Mouse (Mus musculus) liver, embryonic 13.5 days (tissue): ENCODE results near the gene Ubox5. TPM values are rescaled to one million over a fixed set of nuclear protein-coding genes. Genes with fewer than 3 reads are reported as not detected.

ENCODE experiments used
- ATAC-seq: fragments of 200-750 bp; cut with Nextera tagmentation; 2 replicates; pipeline ENCODE4 v1.8.0; 2017; ENCODE audit warnings: low read depth, mild to moderate bottlenecking, moderate number of reproducible peaks, moderate library complexity
- DNase-seq: peaks from one replicate; pipeline ENCODE4 v3.0.0; 2022
- H3K27ac ChIP-seq: fragments of 300-500 bp; sonication (generic); 2 replicates; pipeline ENCODE4 v1.5.1; 2015; ENCODE audit warnings: moderate library complexity, mild to moderate bottlenecking, inconsistent platforms
- H3K27me3 ChIP-seq: fragments of 300-500 bp; sonication (generic); 2 replicates; pipeline ENCODE4 v1.6.1; 2015; ENCODE audit warnings: mild to moderate bottlenecking, inconsistent platforms
- H3K36me3 ChIP-seq: fragments of 300-500 bp; sonication (generic); 2 replicates; pipeline ENCODE4 v1.6.1; 2015; ENCODE audit warnings: mild to moderate bottlenecking, inconsistent platforms
- H3K4me1 ChIP-seq: fragments of 300-500 bp; sonication (generic); replicated peaks from 2 replicates; pipeline ENCODE4 v1.6.1; 2015; ENCODE audit warnings: inconsistent platforms
- H3K4me2 ChIP-seq: fragments of 300-500 bp; sonication (generic); 2 replicates; pipeline ENCODE4 v1.6.1; 2015; ENCODE audit warnings: inconsistent platforms, mild to moderate bottlenecking, moderate library complexity
- H3K4me3 ChIP-seq: fragments of 300-500 bp; sonication (generic); replicated peaks from 2 replicates; pipeline ENCODE4 v1.5.1; 2015; ENCODE audit warnings: mild to moderate bottlenecking, inconsistent platforms
- H3K9ac ChIP-seq: fragments of 300-500 bp; sonication (generic); 2 replicates; pipeline ENCODE4 v1.6.1; 2015; ENCODE audit warnings: mild to moderate bottlenecking, inconsistent platforms
- H3K9me3 ChIP-seq: fragments of 300-500 bp; sonication (generic); replicated peaks from 2 replicates; pipeline ENCODE4 v1.6.1; 2016; ENCODE audit warnings: inconsistent platforms
- WGBS: fragments of 180-500 bp; shearing (Covaris S2); methylation state at CpG from one replicate; pipeline ENCODE4 v1.1.7; 2015; ENCODE audit not compliant: insufficient replicate concordance; 5-methylcytosine and 5-hydroxymethylcytosine counted together
- polyA plus RNA-seq: library from polyadenylated mRNA; unstranded; fragments of >200 nt; fragmentation: Nextera tagmentation; extraction: Ambion mirVana; gene quantifications from 2 replicates; pipeline ENCODE4 v1.2.1, GENCODE M21; 2015

The Ubox5 gene
- polyA plus RNA-seq, 1 experiment from 2014 or later, result 6.2 TPM

GRCm38 (mm10) chr2:130591016-130591415, 38.8 kb downstream of the Ubox5 start:
- WGBS, result 73% methylated on average over 2 of the region's 2 CpGs

GRCm38 (mm10) chr2:130589761-130590160, 40.1 kb downstream of the Ubox5 start:
- WGBS, result 77% methylated on average over 2 of the region's 2 CpGs

More at GRCm38 (mm10) chr2:130591016-130591415, 38.8 kb downstream of the Ubox5 start:
- no peak overlapping the region for H3K4me3 ChIP-seq
- H3K9me3 ChIP-seq, result no peaks in the 10 kb centered on the region
- ATAC-seq, result no peak
- no peak overlapping the region for H3K9ac ChIP-seq
- no peak overlapping the region for H3K4me2 ChIP-seq
- H3K27ac ChIP-seq, result no peak overlapping the region
- no peak for DNase-seq
- H3K4me1 ChIP-seq, result peaks cover 6% of the 10 kb centered on the region; the same call in 1 of the 2 replicates
- H3K27me3 ChIP-seq, result no peaks in the 10 kb centered on the region
- peaks cover 28% of the 10 kb centered on the region for H3K36me3 ChIP-seq

GRCm38 (mm10) chr2:130589157-130589556, 40.7 kb downstream of the Ubox5 start:
- ATAC-seq (no peak), DNase-seq (no peak)
- Histone ChIP-seq H3K27ac (no peak overlapping the region), H3K27me3 (peaks cover 6% of the 10 kb centered on the region; the same call in 1 of the 2 replicates), H3K9me3 (no peaks in the 10 kb centered on the region), H3K9ac (no peak overlapping the region), H3K4me2 (no peak overlapping the region), H3K4me3 (no peak overlapping the region), H3K4me1 (no peaks in the 10 kb centered on the region), H3K36me3 (peaks cover 19% of the 10 kb centered on the region)
- WGBS, result 63% methylated on average over 4 of the region's 4 CpGs

More at GRCm38 (mm10) chr2:130589761-130590160, 40.1 kb downstream of the Ubox5 start:
- no peak overlapping the region for H3K9ac ChIP-seq
- peaks cover 19% of the 10 kb centered on the region for H3K36me3 ChIP-seq
- no peak overlapping the region for H3K4me3 ChIP-seq
- DNase-seq (no peak), ATAC-seq (no peak)
- H3K27me3 ChIP-seq, result peaks cover under 1% of the 10 kb centered on the region; the same call in 1 of the 2 replicates
- H3K9me3 ChIP-seq, result no peaks in the 10 kb centered on the region
- no peak overlapping the region for H3K4me2 ChIP-seq
- no peaks in the 10 kb centered on the region for H3K4me1 ChIP-seq
- no peak overlapping the region for H3K27ac ChIP-seq

- H3K9me3 ChIP-seq, result no peaks in the 10 kb centered on the region
- no peaks in the 10 kb centered on the region for H3K4me1 ChIP-seq
- H3K4me3 ChIP-seq, result no peak overlapping the region
- H3K27ac ChIP-seq, result no peak overlapping the region
- H3K27me3 ChIP-seq, result peaks cover 14% of the 10 kb centered on the region; the same call in 1 of the 2 replicates
- no peak overlapping the region for H3K9ac ChIP-seq
- H3K4me2 ChIP-seq, result no peak overlapping the region
- 33% methylated on average over 2 of the region's 2 CpGs for WGBS
- H3K36me3 ChIP-seq, result peaks cover 17% of the 10 kb centered on the region
- DNase-seq (no peak), ATAC-seq (no peak)
These were observed 41.5 kb downstream of the Ubox5 start for GRCm38 (mm10) chr2:130588373-130588772.

GRCm38 (mm10) chr2:130586016-130586415, 43.8 kb downstream of the Ubox5 start:
- H3K9me3 ChIP-seq, result no peaks in the 10 kb centered on the region
- no peak overlapping the region for H3K27ac ChIP-seq
- H3K36me3 ChIP-seq, result peaks cover 9% of the 10 kb centered on the region
- no peak overlapping the region for H3K4me2 ChIP-seq
- 61% methylated on average over 6 of the region's 6 CpGs for WGBS
- no peaks in the 10 kb centered on the region for H3K4me1 ChIP-seq
- no peak overlapping the region for H3K9ac ChIP-seq
- DNase-seq (no peak), ATAC-seq (no peak)
- peaks cover 38% of the 10 kb centered on the region for H3K27me3 ChIP-seq
- H3K4me3 ChIP-seq, result no peak overlapping the region

GRCm38 (mm10) chr2:130583902-130584560, 45.8 kb downstream of the Ubox5 start:
- DNase-seq (no peak), ATAC-seq (no peak)
- 61% methylated on average over 10 of the region's 10 CpGs for WGBS
- Histone ChIP-seq H3K9ac (no peak overlapping the region), H3K4me3 (no peak overlapping the region), H3K4me1 (peaks cover 10% of the 10 kb centered on the region), H3K36me3 (no peaks in the 10 kb centered on the region), H3K9me3 (no peaks in the 10 kb centered on the region), H3K4me2 (no peak overlapping the region), H3K27me3 (peaks cover 58% of the 10 kb centered on the region), H3K27ac (no peak overlapping the region)

- H3K9ac ChIP-seq, result no peak within 1 kb of the TSS
- peaks cover 72% of the 10 kb centered on the region for H3K27me3 ChIP-seq
- no peak within 1 kb of the TSS for H3K4me2 ChIP-seq
- H3K4me3 ChIP-seq, result no peak within 1 kb of the TSS
- H3K9me3 ChIP-seq, result no peaks in the 10 kb centered on the region
- H3K27ac ChIP-seq, result no peak within 1 kb of the TSS
- WGBS, result 38% methylated on average over 10 of the region's 10 CpGs
- no peaks in the 10 kb centered on the region for H3K36me3 ChIP-seq
- ATAC-seq (no peak), DNase-seq (no peak)
- H3K4me1 ChIP-seq, result peaks cover 15% of the 10 kb centered on the region
These were observed 47.3 kb downstream of the Ubox5 start, which contains the start of gene Avp for GRCm38 (mm10) chr2:130582552-130582951. Gene Avp (minus strand): TSS chr2:130582554.

- H3K27me3 ChIP-seq, result peaks cover 86% of the 10 kb centered on the region
- H3K4me2 ChIP-seq, result peak overlapping the region; percentile 34
- 8% methylated on average over 16 of the region's 16 CpGs for WGBS
- no peak overlapping the region for H3K27ac ChIP-seq
- no peaks in the 10 kb centered on the region for H3K9me3 ChIP-seq
- ATAC-seq, result no peak
- H3K4me1 ChIP-seq, result peaks cover 29% of the 10 kb centered on the region
- 0 out of 2 replicates have a peak overlapping the region, but pooled peaks have one; percentile 19 for H3K4me3 ChIP-seq
- H3K36me3 ChIP-seq, result no peaks in the 10 kb centered on the region
- no peak for DNase-seq
- H3K9ac ChIP-seq, result no peak overlapping the region
These were observed 48.6 kb downstream of the Ubox5 start for GRCm38 (mm10) chr2:130581201-130581600.

GRCm38 (mm10) chr2:130579791-130580190, 50.0 kb downstream of the Ubox5 start:
- H3K27me3 ChIP-seq, result peaks cover 99% of the 10 kb centered on the region
- no peak for ATAC-seq
- WGBS, result 4% methylated on average over 8 of the region's 8 CpGs
- H3K4me3 ChIP-seq, result no peak overlapping the region
- no peaks in the 10 kb centered on the region for H3K36me3 ChIP-seq
- H3K9me3 ChIP-seq, result no peaks in the 10 kb centered on the region
- DNase-seq, result no peak
- no peak overlapping the region for H3K27ac ChIP-seq
- H3K4me2 ChIP-seq, result no peak overlapping the region
- H3K9ac ChIP-seq, result no peak overlapping the region
- peaks cover 29% of the 10 kb centered on the region for H3K4me1 ChIP-seq

GRCm38 (mm10) chr2:130578148-130578547, 51.7 kb downstream of the Ubox5 start:
- H3K4me2 ChIP-seq, result no peak overlapping the region; the same call in 1 of the 2 replicates
- DNase-seq, result peak; percentile 48

GRCm38 (mm10) chr2:130577632-130578031, 52.2 kb downstream of the Ubox5 start:
- 0 out of 2 replicates have a peak overlapping the region, but pooled peaks have one; percentile 20 for H3K4me3 ChIP-seq
- DNase-seq (peak; percentile 37), ATAC-seq (peak; percentile 58)
- H3K36me3 ChIP-seq, result no peaks in the 10 kb centered on the region
- peaks cover 92% of the 10 kb centered on the region for H3K27me3 ChIP-seq
- WGBS, result 4% methylated on average over 12 of the region's 12 CpGs
- H3K9ac ChIP-seq, result no peak overlapping the region
- H3K9me3 ChIP-seq, result no peaks in the 10 kb centered on the region
- H3K4me1 ChIP-seq, result peaks cover 29% of the 10 kb centered on the region
- peak overlapping the region; percentile 43 for H3K4me2 ChIP-seq
- H3K27ac ChIP-seq, result no peak overlapping the region

More at GRCm38 (mm10) chr2:130578148-130578547, 51.7 kb downstream of the Ubox5 start:
- Histone ChIP-seq H3K36me3 (no peaks in the 10 kb centered on the region), H3K4me1 (peaks cover 29% of the 10 kb centered on the region), H3K27ac (no peak overlapping the region), H3K9ac (no peak overlapping the region), H3K9me3 (no peaks in the 10 kb centered on the region), H3K4me3 (no peak overlapping the region), H3K27me3 (peaks cover 97% of the 10 kb centered on the region)
- ATAC-seq, result no peak
- whole genome bisulfite sequencing, result 12% methylated on average over 11 of the region's 11 CpGs
